Mouse (Mus musculus): ENCODE measurements at regions not wholly inside any gene's neighbourhood (a gene's known extent, or its start where the extent isn't known, plus 50 kb on each side); places are given as distances from the start of the nearest gene placed in this dataset.
"Not testable (repeated sequence)": the region's sequence is repeated elsewhere in the genome, so short reads cannot be mapped to it uniquely, and the experiment has no call there.

- not testable (repeated sequence) for TF ChIP-seq POLR2A (IDR thresholded peaks at IDR 0.05; ENCODE audit: low read depth, low read length); CTCF (IDR thresholded peaks at IDR 0.05; ENCODE audit: extremely low read depth, insufficient read depth, insufficient read length, insufficient replicate concordance)
These were observed 2598.0 kb downstream of the Gm37988 start for GRCm38 (mm10) chr1:7405651-7406050.
